Mouse (Mus musculus) G1E (cell line): ENCODE results near the gene Iqschfp.

Experiments
- CTCF ChIP-seq: IDR thresholded peaks from 2 replicates; pipeline ENCODE4 v1.5.1; 2012; ENCODE audit warnings: low read depth, low read length, inconsistent platforms, mixed read lengths
- TAL1 ChIP-seq: conservative IDR thresholded peaks from 2 replicates; pipeline ENCODE4 v1.6.1; 2012; ENCODE audit warnings: low read depth, low read length, inconsistent platforms, mixed read lengths

- TF ChIP-seq CTCF (no peak), TAL1 (no peak)
Observed at GRCm38 (mm10) chr3:68383672-68384071, 491.6 kb downstream of the Iqschfp start.
